Mouse (Mus musculus) lung, adult 18-20 months (tissue): ENCODE results near the gene Vmn1r160.
"Not testable (repeated sequence)": the region's sequence is repeated elsewhere in the genome, so short reads cannot be mapped to it uniquely, and the experiment has no call there.

Experiments
- DNase-seq, 2 experiments: peaks; one replicate each; pipeline ENCODE4 v3.0.0; 2022; ENCODE audit warnings: mixed read lengths in 2 of 2

Gene Vmn1r160

GRCm38 (mm10) chr7:22870924-22871323 is at the start of gene Vmn1r160:
Gene Vmn1r160 (plus strand): TSS chr7:22871224.
- DNase-seq = not testable (repeated sequence)

GRCm38 (mm10) chr7:22843505-22843904 is 27.5 kb upstream of the Vmn1r160 start, which contains the start of gene Vmn1r159:
Gene Vmn1r159 (minus strand): TSS chr7:22843605.
- DNase-seq = not testable (repeated sequence)
